Mouse (Mus musculus) lung, embryonic 14.5 days (tissue): ENCODE data around the gene Tbx5. TPM values are rescaled to one million over a fixed set of nuclear protein-coding genes. Genes with fewer than 3 reads are reported as not detected.
"Not testable (repeated sequence)": the region's sequence is repeated elsewhere in the genome, so short reads cannot be mapped to it uniquely, and the experiment has no call there.

Experiments
- ATAC-seq: fragments of 200-750 bp; cut with Nextera tagmentation; 2 replicates; pipeline ENCODE4 v1.8.0; 2017; ENCODE audit warnings: mild to moderate bottlenecking, moderate TSS enrichment, moderate library complexity; ENCODE audit not compliant: insufficient read depth
- DNase-seq: peaks from one replicate; pipeline ENCODE4 v3.0.0-alpha.2; 2015
- H3K27ac ChIP-seq: fragments of 300-500 bp; sonication (generic); 2 replicates; pipeline ENCODE4 v1.5.1; 2014; ENCODE audit warnings: low read depth, mild to moderate bottlenecking, moderate library complexity
- H3K27me3 ChIP-seq: fragments of 300-500 bp; sonication (generic); 2 replicates; pipeline ENCODE4 v1.6.1; 2014; ENCODE audit warnings: low read length, control low read depth; ENCODE audit not compliant: insufficient read depth
- H3K36me3 ChIP-seq: fragments of 300-500 bp; sonication (generic); 2 replicates; pipeline ENCODE4 v1.6.1; 2014; ENCODE audit warnings: control low read depth; ENCODE audit not compliant: insufficient read depth
- H3K4me1 ChIP-seq: fragments of 300-500 bp; sonication (generic); 2 replicates; pipeline ENCODE4 v1.6.1; 2014; ENCODE audit warnings: antibody characterized with exemption, control low read depth; ENCODE audit not compliant: insufficient read depth
- H3K4me2 ChIP-seq: fragments of 300-500 bp; sonication (generic); 2 replicates; pipeline ENCODE4 v1.6.1; 2014; ENCODE audit warnings: mild to moderate bottlenecking
- H3K4me3 ChIP-seq: fragments of 300-500 bp; sonication (generic); 2 replicates; pipeline ENCODE4 v1.5.1; 2014; ENCODE audit warnings: low read depth, low read length
- H3K9ac ChIP-seq: fragments of 300-500 bp; sonication (generic); 2 replicates; pipeline ENCODE4 v1.6.1; 2014
- H3K9me3 ChIP-seq: fragments of 300-500 bp; sonication (generic); 2 replicates; pipeline ENCODE4 v1.6.1; 2016; ENCODE audit warnings: low read depth, low read length, control low read depth
- CTCF ChIP-seq: IDR thresholded peaks from 2 replicates; pipeline ENCODE4 v1.5.1; 2016; ENCODE audit warnings: antibody characterized with exemption, low read depth
- WGBS: fragments of 180-500 bp; shearing (Covaris S2); extraction: QIAGEN DNeasy Blood & Tissue Kit; methylation state at CpG from one replicate; pipeline ENCODE4 v1.1.7; 2014; 5-methylcytosine and 5-hydroxymethylcytosine counted together
- polyA plus RNA-seq: library from polyadenylated mRNA; unstranded; fragments of >200 nt; fragmentation: Nextera tagmentation; extraction: Ambion mirVana; gene quantifications from 2 replicates; pipeline ENCODE4 v1.2.1, GENCODE M21; 2014

Tbx5 gene
- polyA plus RNA-seq, 1 experiment from 2014 or later: 59.4 TPM

DNA sequence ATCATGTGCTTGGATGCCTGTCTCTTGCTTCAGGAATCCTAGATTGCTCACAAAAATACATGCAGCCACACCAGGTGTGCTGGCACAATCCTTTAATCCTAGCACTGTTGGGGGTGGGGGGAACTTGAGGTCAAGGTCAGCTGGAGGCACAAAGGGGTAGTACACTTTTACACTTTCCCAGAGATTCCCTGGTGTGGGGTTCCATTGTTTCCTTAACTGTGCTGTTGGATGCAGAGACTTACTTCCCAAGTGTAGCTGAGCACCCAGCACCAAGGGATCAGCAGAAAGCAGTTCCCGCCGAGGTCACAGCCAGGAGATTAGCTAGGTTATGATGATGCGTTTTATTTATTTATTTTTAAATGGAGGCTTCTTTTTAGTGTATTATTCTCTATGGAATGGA lies 60.6 kb downstream of the Tbx5 start:
- Histone ChIP-seq H3K4me1 (no peaks in the 10 kb centered on the region), H3K36me3 (no peaks in the 10 kb centered on the region), H3K27me3 (no peaks in the 10 kb centered on the region), H3K4me3 (no peak overlapping the region), H3K4me2 (no peak overlapping the region), H3K9ac (no peak overlapping the region), H3K9me3 (no peaks in the 10 kb centered on the region), H3K27ac (no peak overlapping the region)
- DNase-seq (no peak), ATAC-seq (no peak)
- TF ChIP-seq CTCF: no peak
- 71% methylated on average over 3 of the region's 3 CpGs for WGBS

- no peak for TF ChIP-seq CTCF
- 37% methylated on average over 3 of the region's 3 CpGs for WGBS
- Histone ChIP-seq H3K9ac (no peak overlapping the region), H3K9me3 (no peaks in the 10 kb centered on the region), H3K4me1 (no peaks in the 10 kb centered on the region), H3K4me3 (no peak overlapping the region), H3K36me3 (no peaks in the 10 kb centered on the region), H3K4me2 (no peak overlapping the region), H3K27ac (no peak overlapping the region), H3K27me3 (no peaks in the 10 kb centered on the region)
- ATAC-seq (no peak), DNase-seq (no peak)
Measured at GRCm38 (mm10) chr5:119896605-119897004, 64.1 kb downstream of the Tbx5 start.

- Histone ChIP-seq H3K27me3 (no peaks in the 10 kb centered on the region), H3K27ac (no peak overlapping the region), H3K36me3 (no peaks in the 10 kb centered on the region), H3K9me3 (no peaks in the 10 kb centered on the region), H3K4me2 (no peak overlapping the region), H3K4me1 (no peaks in the 10 kb centered on the region), H3K9ac (no peak overlapping the region), H3K4me3 (no peak overlapping the region)
- TF ChIP-seq CTCF: no peak
- WGBS: 65% methylated on average over 12 of the region's 12 CpGs
- ATAC-seq (no peak), DNase-seq (peak; percentile 10)
Measured at GRCm38 (mm10) chr5:119916551-119917171, 84.2 kb downstream of the Tbx5 start.

DNA sequence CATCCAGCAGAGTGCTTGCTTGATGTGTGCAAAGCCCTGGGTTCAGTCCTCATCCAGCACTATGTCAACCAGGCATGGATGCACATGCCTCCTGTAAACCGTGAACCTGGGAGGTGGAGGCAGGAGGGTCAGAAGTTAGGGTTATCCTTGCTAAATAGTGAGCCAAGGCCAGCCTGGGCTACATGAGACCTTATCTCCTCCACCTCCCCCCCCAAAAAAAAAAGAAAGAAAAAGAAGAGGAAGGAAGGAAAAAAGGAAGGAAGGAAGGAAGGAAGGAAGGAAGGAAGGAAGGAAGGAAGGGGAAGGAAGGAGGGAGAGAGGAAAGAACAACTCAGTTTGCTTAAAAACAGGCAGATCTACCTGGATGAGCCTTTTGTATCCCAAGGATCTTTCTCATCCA lies 85.9 kb downstream of the Tbx5 start:
- H3K27ac ChIP-seq: not testable (repeated sequence)
- WGBS: 86% methylated on average over 1 of the region's 1 CpGs

GRCm38 (mm10) chr5:119920941-119921340 lies 88.5 kb downstream of the Tbx5 start:
- Histone ChIP-seq H3K27ac (no peak overlapping the region), H3K4me3 (no peak overlapping the region), H3K9ac (no peak overlapping the region), H3K4me1 (no peaks in the 10 kb centered on the region), H3K27me3 (no peaks in the 10 kb centered on the region), H3K36me3 (no peaks in the 10 kb centered on the region), H3K9me3 (no peaks in the 10 kb centered on the region), H3K4me2 (no peak overlapping the region)
- ATAC-seq (no peak), DNase-seq (no peak)
- no peak for TF ChIP-seq CTCF
- WGBS: 85% methylated on average over 10 of the region's 10 CpGs

More for the DNA sequence above, 85.9 kb downstream of the Tbx5 start:
- H3K4me1 ChIP-seq, DNase-seq, ATAC-seq, H3K36me3 ChIP-seq, H3K9ac ChIP-seq, H3K4me2 ChIP-seq, H3K27me3 ChIP-seq, H3K4me3 ChIP-seq, H3K9me3 ChIP-seq: not testable (repeated sequence)

- Histone ChIP-seq H3K4me1 (no peaks in the 10 kb centered on the region), H3K9me3 (no peaks in the 10 kb centered on the region), H3K27ac (no peak overlapping the region), H3K9ac (no peak overlapping the region), H3K27me3 (no peaks in the 10 kb centered on the region), H3K36me3 (no peaks in the 10 kb centered on the region), H3K4me3 (no peak overlapping the region), H3K4me2 (no peak overlapping the region)
- peak; percentile 65; the same call in 1 of the 2 replicates for ATAC-seq
- no peak for TF ChIP-seq CTCF
- peak; percentile 66 for DNase-seq
- 14% methylated on average over 11 of the region's 11 CpGs for WGBS
Measured at GRCm38 (mm10) chr5:119922229-119922628, 89.8 kb downstream of the Tbx5 start.

Other genes with a start within 250 kb of the Tbx5 start
- 82.1 and 84.8 TPM in 2 replicates for gene Tbx3, start 162.0 kb upstream of the Tbx5 start, polyA plus RNA-seq